Mouse (Mus musculus): ENCODE results near the gene Slc26a6.

Slc26a6 gene

GRCm38 (mm10) chr9:108955846-108956245, 102.8 kb downstream of the Slc26a6 start:
- DNase-seq (ENCODE audit: low spot score), result no peak

All from lung, postnatal 25 days (tissue).